Mouse (Mus musculus): Measurements from ENCODE around the gene Mypop. TPM values are rescaled to one million over a fixed set of nuclear protein-coding genes. Genes with fewer than 3 reads are reported as not detected.

Gene Mypop
- total and polyA plus RNA-seq, 2 experiments from 2014 or later, result 5.0 to 16.0 TPM

DNA sequence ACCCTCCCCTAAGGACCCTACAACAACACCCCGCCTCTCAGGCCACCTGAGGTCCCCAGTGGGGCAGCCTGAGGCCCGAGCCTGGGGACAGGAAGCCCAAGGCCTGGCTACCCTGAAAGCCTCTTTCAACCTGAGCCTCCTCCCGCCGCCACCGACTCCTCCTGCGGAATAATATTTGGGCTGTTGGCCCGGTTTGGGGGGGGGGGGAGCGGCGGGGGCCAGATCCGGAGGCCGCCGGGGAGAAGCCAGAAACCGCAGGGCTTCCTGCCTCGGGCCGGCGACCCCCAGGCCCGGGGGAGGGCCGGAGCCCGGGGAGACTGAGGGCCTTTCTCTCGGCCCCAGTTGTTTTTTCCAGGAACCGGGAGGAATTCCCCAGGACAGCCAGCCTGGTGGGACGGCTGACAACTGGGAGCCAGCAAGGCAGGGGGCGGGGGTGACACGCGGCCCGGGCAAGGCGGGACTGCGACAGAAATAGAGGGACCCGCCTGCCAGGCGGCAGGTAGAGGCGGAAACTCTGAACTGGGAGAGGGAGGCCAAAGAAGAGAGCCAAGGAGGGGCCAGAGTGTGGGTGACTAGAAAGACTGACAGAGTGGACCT is 21.1 kb downstream of the Mypop start:
- H3K9me3 ChIP-seq (ENCODE audit: low read length), result no peaks in the 10 kb centered on the region
- peak overlapping the region; percentile 14; the same call in 1 of the 2 replicates for H3K9ac ChIP-seq (replicated peaks; ENCODE audit: low read length, poor library complexity, severe bottlenecking)
- peak overlapping the region; percentile 46 for H3K4me2 ChIP-seq (ENCODE audit: low read depth, low read length, poor library complexity, severe bottlenecking)
- ATAC-seq (ENCODE audit: low FRiP score), result no peak
- no peaks in the 10 kb centered on the region for H3K27me3 ChIP-seq (ENCODE audit: insufficient read depth, low read length)
- 3% methylated on average over 27 of the region's 31 CpGs for WGBS
- 0 out of 2 replicates have a peak, but pooled peaks cover 6% of the 10 kb centered on the region for H3K36me3 ChIP-seq (ENCODE audit: insufficient read depth, low read length)
- TF ChIP-seq CTCF (IDR thresholded peaks at IDR 0.05), result no peak
- no peaks in the 10 kb centered on the region for H3K4me1 ChIP-seq (ENCODE audit: insufficient read depth, low read length)
- H3K4me3 ChIP-seq (ENCODE audit: low read depth, low read length), result peak overlapping the region; percentile 22; the same call in 1 of the 2 replicates
- no peak for DNase-seq (ENCODE audit: low spot score)
- no peak overlapping the region for H3K27ac ChIP-seq (ENCODE audit: low read depth, low read length)

DNA sequence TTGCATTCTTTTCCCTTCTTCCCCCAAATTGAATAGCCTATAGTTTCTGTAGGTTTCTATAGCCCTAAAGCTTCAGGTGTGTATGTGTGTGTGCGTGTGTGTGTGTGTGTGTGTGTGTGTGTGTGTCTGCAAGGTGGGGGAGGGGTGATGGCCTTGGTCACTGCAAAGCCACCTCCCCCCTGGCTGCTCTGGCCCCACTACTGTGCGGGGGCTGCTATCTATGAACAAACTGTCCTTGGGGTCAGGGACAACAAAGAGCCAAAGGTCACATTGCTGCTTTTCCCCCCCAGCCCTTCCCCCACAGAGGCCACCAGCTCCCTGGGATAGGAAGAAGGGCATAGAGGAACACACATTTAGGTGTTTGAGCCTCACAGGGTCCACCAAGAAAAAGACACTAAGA is 21.8 kb downstream of the Mypop start:
- 0 out of 2 replicates have a peak, but pooled peaks cover 3% of the 10 kb centered on the region for H3K36me3 ChIP-seq (ENCODE audit: insufficient read depth, low read length)
- H3K9me3 ChIP-seq (ENCODE audit: low read length), result no peaks in the 10 kb centered on the region
- H3K4me2 ChIP-seq (ENCODE audit: low read depth, low read length, poor library complexity, severe bottlenecking), result no peak overlapping the region
- H3K27ac ChIP-seq (ENCODE audit: low read depth, low read length), result no peak overlapping the region
- H3K4me1 ChIP-seq (ENCODE audit: insufficient read depth, low read length), result no peaks in the 10 kb centered on the region
- no peak for TF ChIP-seq CTCF (IDR thresholded peaks at IDR 0.05)
- DNase-seq (ENCODE audit: low spot score) (no peak), ATAC-seq (ENCODE audit: low FRiP score) (no peak)
- H3K4me3 ChIP-seq (ENCODE audit: low read depth, low read length), result no peak overlapping the region
- H3K9ac ChIP-seq (replicated peaks; ENCODE audit: low read length, poor library complexity, severe bottlenecking), result no peak overlapping the region
- no peaks in the 10 kb centered on the region for H3K27me3 ChIP-seq (ENCODE audit: insufficient read depth, low read length)
- WGBS, result 52% methylated on average over 2 of the region's 2 CpGs

DNA sequence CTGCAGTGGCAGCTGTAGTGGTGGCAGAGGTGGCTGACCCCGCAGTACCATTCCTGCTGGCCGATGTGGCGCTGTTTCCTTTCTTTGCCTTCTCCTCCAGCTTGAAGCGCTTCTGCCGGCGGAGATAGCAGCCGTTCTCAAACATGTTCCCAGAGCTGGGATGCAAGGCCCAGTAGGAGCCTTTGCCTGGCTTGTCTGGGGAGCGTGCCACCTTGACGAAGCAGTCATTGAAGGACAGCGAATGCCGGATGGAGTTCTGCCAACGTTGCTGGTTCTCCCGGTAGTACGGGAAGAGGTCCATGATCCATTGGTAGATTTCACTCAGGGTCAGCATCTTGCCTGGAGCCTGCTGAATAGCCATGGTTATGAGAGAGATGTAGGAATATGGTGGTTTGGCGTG is 23.4 kb downstream of the Mypop start:
- H3K36me3 ChIP-seq (ENCODE audit: insufficient read depth, low read length), result no peaks in the 10 kb centered on the region
- H3K9ac ChIP-seq (replicated peaks; ENCODE audit: low read length, poor library complexity, severe bottlenecking), result no peak overlapping the region
- DNase-seq (ENCODE audit: low spot score), result no peak
- WGBS, result 60% methylated on average over 15 of the region's 15 CpGs
- no peak for ATAC-seq (ENCODE audit: low FRiP score)
- no peaks in the 10 kb centered on the region for H3K27me3 ChIP-seq (ENCODE audit: insufficient read depth, low read length)
- no peak overlapping the region for H3K27ac ChIP-seq (ENCODE audit: low read depth, low read length)
- H3K4me1 ChIP-seq (ENCODE audit: insufficient read depth, low read length), result no peaks in the 10 kb centered on the region
- no peak overlapping the region for H3K4me3 ChIP-seq (ENCODE audit: low read depth, low read length)
- no peak overlapping the region for H3K4me2 ChIP-seq (ENCODE audit: low read depth, low read length, poor library complexity, severe bottlenecking)
- TF ChIP-seq CTCF (IDR thresholded peaks at IDR 0.05), result no peak; the same call in 1 of the 2 replicates
- H3K9me3 ChIP-seq (ENCODE audit: low read length), result no peaks in the 10 kb centered on the region

DNA sequence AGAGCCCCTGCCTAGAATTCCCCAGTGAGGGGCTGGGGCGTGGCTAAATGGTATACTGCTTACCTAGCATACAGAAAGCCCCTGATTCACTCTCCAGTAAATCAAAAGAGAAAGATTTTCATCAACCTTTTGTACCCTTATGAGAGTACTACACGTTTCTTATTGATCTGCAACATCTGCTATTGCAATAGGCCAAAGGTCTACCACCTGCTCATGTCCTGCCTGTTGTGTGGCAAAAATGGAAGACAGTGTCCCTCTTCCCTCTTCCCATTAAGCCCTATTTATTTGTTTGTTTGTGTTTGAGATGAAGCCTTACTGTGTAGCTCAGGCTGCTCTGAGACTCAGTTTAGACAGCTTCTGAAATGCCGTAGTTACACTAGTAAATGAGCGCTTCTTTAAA is 25.0 kb downstream of the Mypop start:
- Histone ChIP-seq H3K4me3 (ENCODE audit: low read depth, low read length) (no peak overlapping the region), H3K27me3 (ENCODE audit: insufficient read depth, low read length) (peaks cover 9% of the 10 kb centered on the region), H3K4me2 (ENCODE audit: low read depth, low read length, poor library complexity, severe bottlenecking) (no peak overlapping the region), H3K9me3 (ENCODE audit: low read length) (no peaks in the 10 kb centered on the region), H3K4me1 (ENCODE audit: insufficient read depth, low read length) (no peaks in the 10 kb centered on the region), H3K9ac (replicated peaks; ENCODE audit: low read length, poor library complexity, severe bottlenecking) (no peak overlapping the region), H3K36me3 (ENCODE audit: insufficient read depth, low read length) (no peaks in the 10 kb centered on the region), H3K27ac (ENCODE audit: low read depth, low read length) (no peak overlapping the region)
- DNase-seq (ENCODE audit: low spot score) (no peak), ATAC-seq (ENCODE audit: low FRiP score) (no peak)
- WGBS, result 90% methylated on average over 4 of the region's 4 CpGs
- TF ChIP-seq CTCF (IDR thresholded peaks at IDR 0.05), result no peak

DNA sequence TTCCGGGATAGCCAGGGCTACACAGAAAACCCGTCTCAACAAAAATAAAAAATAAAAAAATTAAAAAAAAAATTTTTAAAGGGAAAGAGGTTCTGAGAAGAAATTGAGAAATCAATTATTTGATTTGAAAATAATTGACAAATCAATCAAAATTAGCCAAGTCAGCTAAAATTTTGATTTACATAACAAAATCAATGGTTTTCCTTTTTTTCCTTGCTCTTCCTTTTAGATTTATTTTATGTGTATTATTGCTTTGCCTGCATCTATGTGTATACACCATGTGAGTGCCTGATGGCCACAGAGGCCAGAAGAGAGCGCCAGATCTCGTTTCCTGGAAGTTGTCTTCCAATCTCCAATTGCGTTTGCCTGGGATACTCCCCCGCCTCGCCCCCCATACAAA is 26.9 kb downstream of the Mypop start:
- Histone ChIP-seq H3K27ac (ENCODE audit: low read depth, low read length) (no peak overlapping the region), H3K36me3 (ENCODE audit: insufficient read depth, low read length) (no peaks in the 10 kb centered on the region), H3K4me3 (ENCODE audit: low read depth, low read length) (no peak overlapping the region), H3K9ac (replicated peaks; ENCODE audit: low read length, poor library complexity, severe bottlenecking) (no peak overlapping the region), H3K27me3 (ENCODE audit: insufficient read depth, low read length) (peaks cover 25% of the 10 kb centered on the region), H3K4me2 (ENCODE audit: low read depth, low read length, poor library complexity, severe bottlenecking) (no peak overlapping the region), H3K4me1 (ENCODE audit: insufficient read depth, low read length) (no peaks in the 10 kb centered on the region), H3K9me3 (ENCODE audit: low read length) (no peaks in the 10 kb centered on the region)
- WGBS, result 88% methylated on average over 7 of the region's 7 CpGs
- no peak for TF ChIP-seq CTCF (IDR thresholded peaks at IDR 0.05)
- ATAC-seq (ENCODE audit: low FRiP score) (no peak), DNase-seq (ENCODE audit: low spot score) (no peak)

DNA sequence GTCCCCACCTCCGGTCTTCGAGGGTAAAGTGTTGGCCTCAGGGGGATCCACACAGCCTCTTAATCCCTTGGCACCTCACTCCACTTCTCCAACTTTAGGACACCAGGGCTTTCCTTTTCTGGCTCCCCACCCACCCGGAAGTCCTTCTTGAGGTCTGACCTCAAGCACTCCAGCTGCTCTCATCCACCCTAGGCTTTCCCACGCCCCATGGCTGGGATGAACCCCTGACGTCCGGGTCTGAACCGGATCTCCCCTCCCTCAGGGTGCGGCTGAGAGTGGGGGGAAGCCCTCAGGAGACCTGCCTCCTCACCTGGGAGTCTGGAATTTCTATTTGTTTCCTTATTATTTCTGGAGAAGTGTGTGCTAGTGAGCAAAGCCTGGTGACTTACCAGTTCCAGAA is 30.0 kb downstream of the Mypop start:
- Histone ChIP-seq H3K4me3 (ENCODE audit: low read depth, low read length) (no peak overlapping the region), H3K27me3 (ENCODE audit: insufficient read depth, low read length) (peaks cover 34% of the 10 kb centered on the region), H3K27ac (ENCODE audit: low read depth, low read length) (no peak overlapping the region), H3K36me3 (ENCODE audit: insufficient read depth, low read length) (no peaks in the 10 kb centered on the region), H3K4me1 (ENCODE audit: insufficient read depth, low read length) (no peaks in the 10 kb centered on the region), H3K4me2 (ENCODE audit: low read depth, low read length, poor library complexity, severe bottlenecking) (no peak overlapping the region), H3K9me3 (ENCODE audit: low read length) (no peaks in the 10 kb centered on the region), H3K9ac (replicated peaks; ENCODE audit: low read length, poor library complexity, severe bottlenecking) (no peak overlapping the region)
- 19% methylated on average over 8 of the region's 8 CpGs for WGBS
- no peak for ATAC-seq (ENCODE audit: low FRiP score)
- TF ChIP-seq CTCF (IDR thresholded peaks at IDR 0.05), result no peak
- no peak for DNase-seq (ENCODE audit: low spot score)
